Mouse (Mus musculus) retina, postnatal 1 day (tissue): ENCODE measurements at regions not wholly inside any gene's neighbourhood (a gene's known extent, or its start where the extent isn't known, plus 50 kb on each side); places are given as distances from the start of the nearest gene placed in this dataset.

Source experiments
- DNase-seq: peaks from one replicate; pipeline ENCODE4 v3.0.0-alpha.2; 2012

GRCm38 (mm10) chr12:58027796-58028195 is 183.8 kb upstream of the Sstr1 start:
- DNase-seq, result no peak

GRCm38 (mm10) chr12:58056368-58056860 is 155.2 kb upstream of the Sstr1 start:
- no peak for DNase-seq

GRCm38 (mm10) chr12:58067318-58068223 is 144.0 kb upstream of the Sstr1 start:
- no peak for DNase-seq

GRCm38 (mm10) chr12:58087311-58087710 is 124.3 kb upstream of the Sstr1 start:
- no peak for DNase-seq

GRCm38 (mm10) chr12:58112643-58113042 is 98.9 kb upstream of the Sstr1 start:
- peak; percentile 82 for DNase-seq

- no peak for DNase-seq
Measured at GRCm38 (mm10) chr12:58139121-58139520, 72.5 kb upstream of the Sstr1 start.

- DNase-seq, result no peak
Measured at GRCm38 (mm10) chr12:58151883-58152282, 59.7 kb upstream of the Sstr1 start.
